Mouse (Mus musculus) gastrocnemius, adult 2 months (tissue): ENCODE results near the gene Zdhhc17. TPM values are rescaled to one million over a fixed set of nuclear protein-coding genes. Genes with fewer than 3 reads are reported as not detected.

Source experiments
- DNase-seq: peaks from one replicate; pipeline ENCODE4 v3.0.0; 2022
- H3K27ac ChIP-seq: fragments of 200-600 bp; 2 replicates; pipeline ENCODE4 v1.8.1; 2022; ENCODE audit warnings: mild to moderate bottlenecking
- H3K4me3 ChIP-seq: fragments of 200-600 bp; 2 replicates; pipeline ENCODE4 v1.8.1; 2022; ENCODE audit warnings: mild to moderate bottlenecking, moderate library complexity
- CTCF ChIP-seq: fragments of 200-600 bp; IDR thresholded peaks from 2 replicates; pipeline ENCODE4 v1.8.1; 2022; ENCODE audit warnings: antibody characterized with exemption, mild to moderate bottlenecking, moderate library complexity
- intact Hi-C: fragments of 180-260 bp; cut with DNase I; formaldehyde crosslinking; loops from one replicate; pipeline ENCODE4 v1.15.1; 2025
- total RNA-seq, 2 experiments: library from RNA; stranded (reverse); gene quantifications; 2 replicates each; pipeline ENCODE4 v1.2.3; 2021

Zdhhc17 gene
- total RNA-seq, 2 experiments from 2014 or later = 21.3 to 24.0 TPM

GRCm38 (mm10) chr10:110940740-110941398 is 69.1 kb downstream of the Zdhhc17 start:
- DNase-seq = no peak
- intact Hi-C loops = no loop called here
- no peak overlapping the region for H3K4me3 ChIP-seq
- no peak overlapping the region for H3K27ac ChIP-seq
- peak; percentile 20; the same call in 1 of the 2 replicates for TF ChIP-seq CTCF

DNA sequence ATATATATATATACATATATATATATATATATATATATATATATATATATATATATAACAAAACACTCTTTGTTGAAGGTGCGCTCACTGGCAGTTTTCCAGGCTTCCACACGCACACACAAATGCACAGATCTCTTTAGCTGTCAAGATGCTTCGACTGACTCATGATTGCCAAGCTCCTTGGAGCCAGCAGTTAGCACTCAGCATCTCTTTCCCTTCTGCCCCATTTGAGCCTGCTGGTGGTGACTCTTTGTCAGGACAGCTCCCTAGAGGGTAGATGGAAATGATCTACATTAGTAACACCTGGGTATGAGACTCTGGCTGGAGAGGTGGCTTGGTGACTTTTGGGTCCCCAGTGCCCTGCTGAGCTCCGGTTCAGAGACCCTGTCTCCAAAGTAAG is 70.2 kb downstream of the Zdhhc17 start:
- no peak for TF ChIP-seq CTCF
- no peak overlapping the region for H3K27ac ChIP-seq
- intact Hi-C loops = no loop called here
- H3K4me3 ChIP-seq = no peak overlapping the region
- no peak for DNase-seq

DNA sequence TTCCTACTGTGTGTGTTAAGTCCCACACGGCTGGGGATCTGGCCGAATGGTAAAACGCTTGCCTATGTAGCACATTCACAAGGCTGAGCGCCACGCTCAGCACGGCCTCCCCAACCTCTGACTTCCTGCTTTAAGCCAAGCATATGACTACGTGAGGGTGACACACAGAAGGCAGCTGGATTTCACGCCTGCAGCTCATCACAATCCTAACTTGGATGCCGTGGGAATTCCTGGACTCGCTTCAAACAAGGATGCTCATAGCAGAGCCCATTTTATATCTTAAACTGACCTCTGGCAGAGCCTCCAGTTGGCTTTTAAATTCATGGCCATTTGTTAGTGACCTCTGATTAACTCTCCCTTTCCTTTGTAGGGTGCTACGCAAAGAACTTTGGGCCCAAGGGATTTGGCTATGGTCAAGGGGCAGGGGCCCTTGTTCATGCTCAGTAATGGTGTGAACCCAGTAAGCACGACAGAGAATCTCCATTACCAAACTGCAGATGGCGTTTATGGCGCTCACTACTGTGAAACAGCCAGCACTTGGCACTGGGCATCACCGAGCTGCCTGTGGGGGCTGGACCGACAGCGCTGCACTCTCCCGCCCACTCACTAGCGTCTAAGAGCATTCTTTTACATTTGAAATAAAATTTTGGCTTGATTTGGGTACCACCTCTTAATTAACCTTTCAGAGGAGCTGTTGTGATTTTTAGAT is 70.9 kb downstream of the Zdhhc17 start:
- intact Hi-C loops = no loop called here
- DNase-seq = peak; percentile 38
- TF ChIP-seq CTCF = peak; percentile 4; the same call in 1 of the 2 replicates
- no peak overlapping the region for H3K4me3 ChIP-seq
- peak overlapping the region; percentile 59; the same call in 1 of the 2 replicates for H3K27ac ChIP-seq

DNA sequence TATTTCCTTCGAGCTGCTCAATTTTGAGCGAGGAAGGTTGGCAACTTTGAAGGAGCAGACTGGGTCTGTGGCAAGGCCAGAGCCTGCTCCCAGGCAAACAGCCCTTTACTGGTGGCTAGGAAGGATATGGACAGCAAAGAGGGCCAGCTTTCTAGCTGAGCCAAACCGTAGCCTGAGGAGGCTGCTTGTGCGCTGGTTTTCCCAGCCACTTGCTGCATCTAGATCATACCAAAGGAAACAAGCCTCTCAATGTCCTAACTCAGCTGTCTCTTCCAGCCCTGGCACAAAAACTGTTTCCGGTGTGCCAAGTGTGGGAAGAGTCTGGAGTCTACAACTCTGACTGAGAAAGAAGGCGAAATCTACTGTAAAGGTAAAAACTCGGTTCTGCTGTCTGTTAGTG is 71.6 kb downstream of the Zdhhc17 start:
- DNase-seq = peak; percentile 51
- intact Hi-C loops = no loop called here
- Histone ChIP-seq H3K27ac (peak overlapping the region; percentile 59), H3K4me3 (no peak overlapping the region)
- TF ChIP-seq CTCF = no peak

GRCm38 (mm10) chr10:110935669-110936068 is 74.3 kb downstream of the Zdhhc17 start:
- Histone ChIP-seq H3K4me3 (no peak overlapping the region), H3K27ac (no peak overlapping the region)
- no peak for TF ChIP-seq CTCF
- no peak for DNase-seq
- intact Hi-C loops = no loop called here

- no peak overlapping the region for H3K27ac ChIP-seq
- intact Hi-C loops = no loop called here
- no peak for DNase-seq
- H3K4me3 ChIP-seq = no peak overlapping the region
- no peak for TF ChIP-seq CTCF
These were observed 74.9 kb downstream of the Zdhhc17 start for GRCm38 (mm10) chr10:110935081-110935480.

GRCm38 (mm10) chr10:110933584-110933983 is 76.4 kb downstream of the Zdhhc17 start:
- intact Hi-C loops = no loop called here
- no peak for DNase-seq
- no peak overlapping the region for H3K4me3 ChIP-seq
- TF ChIP-seq CTCF = no peak
- no peak overlapping the region for H3K27ac ChIP-seq

DNA sequence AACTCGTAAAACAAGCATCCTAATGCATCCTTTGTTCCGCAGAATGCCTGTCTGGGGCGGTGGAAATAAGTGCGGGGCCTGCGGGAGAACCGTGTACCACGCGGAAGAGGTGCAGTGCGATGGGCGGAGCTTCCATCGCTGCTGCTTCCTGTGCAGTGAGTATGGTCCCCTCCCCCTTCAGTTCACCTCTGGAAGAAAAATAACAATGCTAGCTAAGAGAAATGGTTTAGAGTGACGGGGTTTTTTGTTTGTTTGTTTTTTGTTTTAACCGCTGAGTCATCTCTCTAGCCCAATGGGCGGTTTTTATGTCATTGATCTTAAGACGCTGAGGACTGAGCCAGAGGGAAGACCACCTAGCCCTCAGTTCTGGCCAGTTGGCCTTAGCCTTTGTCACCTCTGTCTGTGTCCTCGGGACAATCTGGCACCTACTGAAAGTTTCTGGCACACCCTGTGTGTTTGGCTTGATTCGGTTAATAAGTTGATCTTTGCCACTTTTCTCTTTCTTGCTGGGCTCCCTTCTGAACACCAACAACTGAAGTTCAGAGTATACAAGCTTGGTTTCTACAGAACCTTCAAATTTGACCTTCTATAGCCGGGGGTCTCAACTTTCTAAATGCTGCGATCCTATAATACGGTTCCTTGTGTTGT is 77.9 kb downstream of the Zdhhc17 start:
- peak overlapping the region; percentile 63 for H3K4me3 ChIP-seq
- no peak for TF ChIP-seq CTCF
- DNase-seq = peak; percentile 24
- intact Hi-C loops = no loop called here
- peak overlapping the region; percentile 53 for H3K27ac ChIP-seq

DNA sequence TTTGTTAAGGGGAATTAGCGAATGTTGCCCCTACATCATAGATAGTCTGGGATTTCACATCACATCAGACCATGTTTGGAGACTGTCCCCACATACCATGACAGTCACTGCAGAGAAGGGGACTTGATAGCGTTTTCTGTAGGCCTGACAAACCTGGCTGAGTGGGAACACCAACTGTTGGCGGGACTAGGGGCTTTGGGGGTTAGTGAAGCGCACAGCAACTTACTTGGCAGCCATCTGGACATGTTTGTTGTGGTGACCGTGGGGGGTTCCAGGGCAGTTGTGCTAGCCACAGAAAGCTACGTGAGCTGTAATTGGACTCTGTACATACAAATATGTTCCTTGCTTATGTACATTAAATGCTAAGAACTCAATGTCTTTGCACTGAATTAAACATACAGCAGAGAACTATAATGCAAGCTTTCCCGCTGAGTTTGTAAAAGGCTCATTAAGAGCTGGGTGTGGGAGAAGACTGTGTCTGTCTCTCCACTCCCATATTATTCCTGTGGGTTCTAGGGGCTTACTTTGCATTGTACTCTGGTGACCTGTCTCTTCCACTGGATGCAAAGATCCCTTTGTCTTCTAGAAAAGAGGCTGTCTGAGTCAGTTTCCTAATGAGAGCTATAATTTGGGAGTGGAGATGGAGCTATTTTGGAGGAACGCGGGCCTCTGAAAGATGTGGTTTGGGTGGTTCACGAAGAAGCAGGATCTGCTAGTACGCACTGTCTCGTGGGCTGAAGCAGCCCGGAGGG is 78.6 kb downstream of the Zdhhc17 start:
- no peak for DNase-seq
- no peak for TF ChIP-seq CTCF
- Histone ChIP-seq H3K4me3 (peak overlapping the region; percentile 63), H3K27ac (peak overlapping the region; percentile 53)
- intact Hi-C loops = no loop called here

- no peak for TF ChIP-seq CTCF
- Histone ChIP-seq H3K27ac (no peak overlapping the region), H3K4me3 (no peak overlapping the region)
- no peak for DNase-seq
- intact Hi-C loops = no loop called here
These were observed 80.2 kb downstream of the Zdhhc17 start for GRCm38 (mm10) chr10:110929756-110930155.

GRCm38 (mm10) chr10:110927491-110927890 is 82.4 kb downstream of the Zdhhc17 start:
- DNase-seq = peak; percentile 61

GRCm38 (mm10) chr10:110922612-110923011 is 87.3 kb downstream of the Zdhhc17 start:
- DNase-seq = no peak
- Histone ChIP-seq H3K4me3 (peak overlapping the region; percentile 84), H3K27ac (no peak overlapping the region)
- intact Hi-C loops = no loop called here
- TF ChIP-seq CTCF = no peak

More at GRCm38 (mm10) chr10:110927491-110927890, 82.4 kb downstream of the Zdhhc17 start:
- Histone ChIP-seq H3K4me3 (peak overlapping the region; percentile 52), H3K27ac (peak overlapping the region; percentile 41; the same call in 1 of the 2 replicates)
- no peak; the same call in 1 of the 2 replicates for TF ChIP-seq CTCF
- intact Hi-C loops = no loop called here

DNA sequence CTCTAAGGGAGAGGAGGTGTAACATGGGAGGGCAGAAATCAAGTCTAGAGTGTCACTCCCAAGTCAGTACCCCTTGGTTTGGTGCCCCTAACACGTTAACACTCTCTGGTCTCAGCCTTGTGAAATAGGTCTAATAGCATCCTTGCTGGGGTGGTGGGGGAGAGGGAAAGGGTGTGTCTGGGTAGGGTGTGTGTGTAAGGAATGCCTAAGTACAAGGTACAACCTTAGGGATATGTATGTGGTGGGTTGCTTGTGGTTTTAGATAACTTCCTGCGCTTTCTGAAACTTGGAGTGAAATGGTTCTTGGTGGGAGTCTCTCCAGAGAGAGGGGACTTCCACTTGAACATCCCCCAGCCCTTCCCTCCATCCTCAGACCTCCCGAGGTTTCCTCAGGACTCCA is 88.0 kb downstream of the Zdhhc17 start:
- intact Hi-C loops = no loop called here
- peak overlapping the region; percentile 84 for H3K4me3 ChIP-seq
- H3K27ac ChIP-seq = no peak overlapping the region

More for the DNA sequence above, 88.0 kb downstream of the Zdhhc17 start:
- DNase-seq = no peak
- TF ChIP-seq CTCF = no peak
